Mouse (Mus musculus): Measurements from ENCODE around the gene Prkacb.

Prkacb gene

GRCm38 (mm10) chr3:146812901-146813393 lies at the start of gene Prkacb:
TSS of gene Prkacb (minus strand) at chr3:146812990.
- peak; percentile 89 for DNase-seq (ENCODE audit: low spot score)

- no peak for DNase-seq (ENCODE audit: low spot score)
Measured at GRCm38 (mm10) chr3:146860308-146860707, 47.5 kb upstream of the Prkacb start.

GRCm38 (mm10) chr3:146857373-146857772 lies 44.6 kb upstream of the Prkacb start:
- no peak for DNase-seq (ENCODE audit: low spot score)

GRCm38 (mm10) chr3:146854473-146855087 lies 41.8 kb upstream of the Prkacb start:
- no peak for DNase-seq (ENCODE audit: low spot score)

- no peak for DNase-seq (ENCODE audit: low spot score)
Measured at GRCm38 (mm10) chr3:146851966-146852891, 39.4 kb upstream of the Prkacb start, which contains the start of gene Ttll7. TSS of gene Ttll7 (plus strand) at chr3:146852367.

- no peak for DNase-seq (ENCODE audit: low spot score)
Measured at GRCm38 (mm10) chr3:146849360-146849759, 36.6 kb upstream of the Prkacb start.

- no peak for DNase-seq (ENCODE audit: low spot score)
Measured at GRCm38 (mm10) chr3:146848112-146848511, 35.3 kb upstream of the Prkacb start.

GRCm38 (mm10) chr3:146846237-146846636 lies 33.4 kb upstream of the Prkacb start:
- no peak for DNase-seq (ENCODE audit: low spot score)

GRCm38 (mm10) chr3:146843470-146843869 lies 30.7 kb upstream of the Prkacb start:
- DNase-seq (ENCODE audit: low spot score), result no peak

GRCm38 (mm10) chr3:146842766-146843165 lies 30.0 kb upstream of the Prkacb start:
- no peak for DNase-seq (ENCODE audit: low spot score)

GRCm38 (mm10) chr3:146820718-146821117 lies 7.9 kb upstream of the Prkacb start:
- DNase-seq (ENCODE audit: low spot score), result no peak

GRCm38 (mm10) chr3:146813624-146814023 lies 834 bp upstream of the Prkacb start:
- DNase-seq (ENCODE audit: low spot score), result no peak

GRCm38 (mm10) chr3:146812041-146812878 lies 530 bp downstream of the Prkacb start:
- DNase-seq (ENCODE audit: low spot score), result no peak

GRCm38 (mm10) chr3:146793554-146794257 lies 19.1 kb downstream of the Prkacb start:
- no peak for DNase-seq (ENCODE audit: low spot score)

GRCm38 (mm10) chr3:146792144-146792748 lies 20.5 kb downstream of the Prkacb start:
- no peak for DNase-seq (ENCODE audit: low spot score)

GRCm38 (mm10) chr3:146784233-146784632 lies 28.6 kb downstream of the Prkacb start:
- no peak for DNase-seq (ENCODE audit: low spot score)

- peak; percentile 55 for DNase-seq (ENCODE audit: low spot score)
Measured at GRCm38 (mm10) chr3:146783645-146784225, 29.1 kb downstream of the Prkacb start.

- DNase-seq (ENCODE audit: low spot score), result no peak
Measured at GRCm38 (mm10) chr3:146782548-146782947, 30.2 kb downstream of the Prkacb start.

- peak; percentile 64 for DNase-seq (ENCODE audit: low spot score)
Measured at GRCm38 (mm10) chr3:146781131-146781530, 31.7 kb downstream of the Prkacb start.

- no peak for DNase-seq (ENCODE audit: low spot score)
Measured at GRCm38 (mm10) chr3:146780241-146780640, 32.5 kb downstream of the Prkacb start.

- DNase-seq (ENCODE audit: low spot score), result peak; percentile 46
Measured at GRCm38 (mm10) chr3:146778913-146779312, 33.9 kb downstream of the Prkacb start.

Data from T-cell, adult 2 months (primary cell).